Mouse (Mus musculus) heart, postnatal 14 days (tissue): Measurements from ENCODE around the gene Pcgf6. TPM values are rescaled to one million over a fixed set of nuclear protein-coding genes. Genes with fewer than 3 reads are reported as not detected.

ENCODE experiments used
- DNase-seq, 2 experiments: peaks; one replicate each; pipeline ENCODE4 v3.0.0; 2021 to 2022
- intact Hi-C: fragments of 180-260 bp; cut with DNase I; formaldehyde crosslinking; loops from one replicate; pipeline ENCODE4 v1.15.1; 2025
- long read RNA-seq, 2 experiments: library from polyadenylated mRNA; stranded (forward); transcript quantifications; one replicate each; pipeline ENCODE4 v2.0.0; 2021
- total RNA-seq, 2 experiments: library from RNA; stranded (reverse); gene quantifications; 2 replicates each; pipeline ENCODE4 v1.2.3; 2021

Gene Pcgf6
- 1 to 10 TPM; 2.8 to 2.9 TPM for total RNA-seq
- long read RNA-seq, experiment 1, transcript Pcgf6-201 (10 exons, 2,159 nt) = major isoform, 7 of 9 reads
- long read RNA-seq, experiment 1, partial matches to known transcripts = 0 of 9 reads
- long read RNA-seq, experiment 1, other reads (novel, unspliced or antisense) = 2 of 9 reads
- long read RNA-seq, experiment 2, partial matches to known transcripts = 0 of 2 reads
- long read RNA-seq, experiment 2, other reads (novel, unspliced or antisense) = 0 of 2 reads

GRCm38 (mm10) chr19:47050271-47051032 lies at the start of gene Pcgf6:
TSS of gene Pcgf6 (minus strand) at chr19:47050906.
- intact Hi-C loops = no loop called here
- peak; percentile 75 for DNase-seq

- intact Hi-C loops = no loop called here
- DNase-seq = peak; percentile 95 to 97
Measured at GRCm38 (mm10) chr19:47090550-47091156, 39.9 kb upstream of the Pcgf6 start, which contains the start of the genes Usmg5 and Pdcd11. TSS of gene Usmg5 (minus strand) at chr19:47090647. TSS of gene Pdcd11 (plus strand) at chr19:47090768.

- no peak for DNase-seq
- intact Hi-C loops = no loop called here
Measured at GRCm38 (mm10) chr19:47089718-47090525, 39.2 kb upstream of the Pcgf6 start.

- peak in 1 of 2 experiments; percentile 38 for DNase-seq
- intact Hi-C loops = no loop called here
Measured at GRCm38 (mm10) chr19:47088226-47088625, 37.5 kb upstream of the Pcgf6 start.

GRCm38 (mm10) chr19:47067924-47068611 lies 17.4 kb upstream of the Pcgf6 start:
- DNase-seq = peak; percentile 87 to 88
- intact Hi-C loops = no loop called here

GRCm38 (mm10) chr19:47067096-47067882 lies 16.6 kb upstream of the Pcgf6 start, which contains the start of gene Taf5:
TSS of gene Taf5 (plus strand) at chr19:47067746.
- intact Hi-C loops = no loop called here
- DNase-seq = peak; percentile 96 to 98

GRCm38 (mm10) chr19:47065860-47066259 lies 15.2 kb upstream of the Pcgf6 start:
- no peak for DNase-seq
- intact Hi-C loops = no loop called here

- intact Hi-C loops = no loop called here
- DNase-seq = no peak
Measured at GRCm38 (mm10) chr19:47057684-47058083, 7.0 kb upstream of the Pcgf6 start.

- intact Hi-C loops = no loop called here
- no peak for DNase-seq
Measured at GRCm38 (mm10) chr19:47053471-47053870, 2.8 kb upstream of the Pcgf6 start.

- no peak for DNase-seq
- intact Hi-C loops = no loop called here
Measured at GRCm38 (mm10) chr19:47052927-47053326, 2.2 kb upstream of the Pcgf6 start.

- no peak for DNase-seq
- intact Hi-C loops = loop anchor here (10.0 kb wide), 1 partner anchor 375 kb away; the partner anchor contains the start of gene Cyp17a1
Measured at GRCm38 (mm10) chr19:47049840-47050239, 866 bp downstream of the Pcgf6 start.

GRCm38 (mm10) chr19:47049061-47049460 lies 1.6 kb downstream of the Pcgf6 start:
- DNase-seq = no peak
- intact Hi-C loops = loop anchor here (10.0 kb wide), 1 partner anchor 374 kb away; the partner anchor contains the start of gene Cyp17a1

- intact Hi-C loops = loop anchor here (10.0 kb wide), 1 partner anchor 373 kb away; the partner anchor contains the start of gene Cyp17a1
- no peak for DNase-seq
Measured at GRCm38 (mm10) chr19:47047236-47047833, 3.4 kb downstream of the Pcgf6 start.

GRCm38 (mm10) chr19:47046343-47046742 lies 4.4 kb downstream of the Pcgf6 start:
- intact Hi-C loops = loop anchor here (10.0 kb wide), 1 partner anchor 372 kb away; the partner anchor contains the start of gene Cyp17a1
- no peak for DNase-seq

- no peak for DNase-seq
- intact Hi-C loops = loop anchor here (5.0 to 10.0 kb wide), 2 partner anchors 166 to 369 kb away; partner anchors contain the start of gene Cyp17a1
Measured at GRCm38 (mm10) chr19:47043608-47044007, 7.1 kb downstream of the Pcgf6 start.

GRCm38 (mm10) chr19:47040720-47041473 lies 9.8 kb downstream of the Pcgf6 start:
- DNase-seq = no peak

GRCm38 (mm10) chr19:47036596-47036995 lies 14.1 kb downstream of the Pcgf6 start:
- intact Hi-C loops = no loop called here
- no peak for DNase-seq

More at GRCm38 (mm10) chr19:47040720-47041473, 9.8 kb downstream of the Pcgf6 start:
- intact Hi-C loops = loop anchor here (5.0 to 10.0 kb wide), 2 partner anchors 164 to 366 kb away; partner anchors contain the start of gene Cyp17a1
